Mouse (Mus musculus) lung, postnatal 25 days (tissue): ENCODE data around the gene Cela3a.
A peak's percentile ranks its signal among the peaks of the same experiment; 100 is the strongest.

Experiments
- DNase-seq: peaks from one replicate; pipeline ENCODE4 v3.0.0; 2022; ENCODE audit warnings: low spot score

The Cela3a gene

GRCm38 (mm10) chr4:137371596-137372523 is 37.7 kb downstream of the Cela3a start:
- DNase-seq: no peak

- DNase-seq: peak; percentile 71
Observed at GRCm38 (mm10) chr4:137369954-137370750, 39.4 kb downstream of the Cela3a start.

GRCm38 (mm10) chr4:137368198-137368597 is 41.4 kb downstream of the Cela3a start:
- DNase-seq: no peak

GRCm38 (mm10) chr4:137367275-137368088 is 42.1 kb downstream of the Cela3a start:
- peak; percentile 89 for DNase-seq

GRCm38 (mm10) chr4:137366097-137366496 is 43.5 kb downstream of the Cela3a start:
- DNase-seq: no peak

GRCm38 (mm10) chr4:137365356-137366062 is 44.1 kb downstream of the Cela3a start:
- peak; percentile 45 for DNase-seq

GRCm38 (mm10) chr4:137364826-137365225 is 44.8 kb downstream of the Cela3a start:
- DNase-seq: no peak

- DNase-seq: peak; percentile 38
Observed at GRCm38 (mm10) chr4:137360996-137361395, 48.6 kb downstream of the Cela3a start.

- peak; percentile 29 for DNase-seq
Observed at GRCm38 (mm10) chr4:137358291-137359002, 51.1 kb downstream of the Cela3a start.

- peak; percentile 99 for DNase-seq
Observed at GRCm38 (mm10) chr4:137357517-137358254, 51.9 kb downstream of the Cela3a start, which contains the start of gene Cdc42. Cdc42 (minus strand) TSS chr4:137357720.

GRCm38 (mm10) chr4:137356674-137357510 is 52.7 kb downstream of the Cela3a start:
- peak; percentile 72 for DNase-seq
